Mouse (Mus musculus): ENCODE measurements around the gene Depdc1a. TPM values are rescaled to one million over a fixed set of nuclear protein-coding genes. Genes with fewer than 3 reads are reported as not detected.
"Not testable (repeated sequence)": the region's sequence is repeated elsewhere in the genome, so short reads cannot be mapped to it uniquely, and the experiment has no call there.

The Depdc1a gene
- 14.3 and 15.6 TPM in 2 replicates for polyA plus RNA-seq (2011; ENCODE audit: insufficient read depth, insufficient read length, low replicate concordance, missing spikeins)

- H3K4me1 ChIP-seq (ENCODE audit: control insufficient read depth, insufficient read depth, low read length): no peaks in the 10 kb centered on the region
- TF ChIP-seq POLR2A (IDR thresholded peaks at IDR 0.05; ENCODE audit: borderline replicate concordance, control insufficient read depth, low read depth, low read length) (peak; percentile 31; the same call in 1 of the 2 replicates), CTCF (IDR thresholded peaks at IDR 0.05; ENCODE audit: control insufficient read depth, insufficient read depth, low read length) (no peak)
- H3K27ac ChIP-seq (ENCODE audit: control insufficient read depth, insufficient read depth, low read depth, low read length, poor library complexity): peak within 1 kb of the TSS; percentile 10
- H3K4me3 ChIP-seq (replicated peaks; ENCODE audit: control insufficient read depth, low read depth, low read length): peak within 1 kb of the TSS; percentile 71
- WGBS: under 1% methylated on average over 28 of the region's 28 CpGs
Observed at GRCm38 (mm10) chr3:159495243-159495801, at the start of gene Depdc1a. Gene Depdc1a, plus strand, starts transcription at chr3:159495433.

- H3K4me3 ChIP-seq (replicated peaks; ENCODE audit: control insufficient read depth, low read depth, low read length): no peak overlapping the region
- H3K4me1 ChIP-seq (ENCODE audit: control insufficient read depth, insufficient read depth, low read length): no peaks in the 10 kb centered on the region
- H3K27ac ChIP-seq (ENCODE audit: control insufficient read depth, insufficient read depth, low read depth, low read length, poor library complexity): no peak overlapping the region
- WGBS: 59% methylated on average over 1 of the region's 1 CpGs
- TF ChIP-seq CTCF (IDR thresholded peaks at IDR 0.05; ENCODE audit: control insufficient read depth, insufficient read depth, low read length): no peak
- no peak for TF ChIP-seq POLR2A (IDR thresholded peaks at IDR 0.05; ENCODE audit: borderline replicate concordance, control insufficient read depth, low read depth, low read length)
Observed at GRCm38 (mm10) chr3:159470059-159470458, 25.2 kb upstream of the Depdc1a start.

GRCm38 (mm10) chr3:159475465-159475864, 19.8 kb upstream of the Depdc1a start:
- no peak overlapping the region for H3K4me3 ChIP-seq (replicated peaks; ENCODE audit: control insufficient read depth, low read depth, low read length)
- H3K4me1 ChIP-seq (ENCODE audit: control insufficient read depth, insufficient read depth, low read length): no peaks in the 10 kb centered on the region
- 79% methylated on average over 1 of the region's 1 CpGs for WGBS
- H3K27ac ChIP-seq (ENCODE audit: control insufficient read depth, insufficient read depth, low read depth, low read length, poor library complexity): no peak overlapping the region
- no peak for TF ChIP-seq CTCF (IDR thresholded peaks at IDR 0.05; ENCODE audit: control insufficient read depth, insufficient read depth, low read length)
- TF ChIP-seq POLR2A (IDR thresholded peaks at IDR 0.05; ENCODE audit: borderline replicate concordance, control insufficient read depth, low read depth, low read length): no peak

DNA sequence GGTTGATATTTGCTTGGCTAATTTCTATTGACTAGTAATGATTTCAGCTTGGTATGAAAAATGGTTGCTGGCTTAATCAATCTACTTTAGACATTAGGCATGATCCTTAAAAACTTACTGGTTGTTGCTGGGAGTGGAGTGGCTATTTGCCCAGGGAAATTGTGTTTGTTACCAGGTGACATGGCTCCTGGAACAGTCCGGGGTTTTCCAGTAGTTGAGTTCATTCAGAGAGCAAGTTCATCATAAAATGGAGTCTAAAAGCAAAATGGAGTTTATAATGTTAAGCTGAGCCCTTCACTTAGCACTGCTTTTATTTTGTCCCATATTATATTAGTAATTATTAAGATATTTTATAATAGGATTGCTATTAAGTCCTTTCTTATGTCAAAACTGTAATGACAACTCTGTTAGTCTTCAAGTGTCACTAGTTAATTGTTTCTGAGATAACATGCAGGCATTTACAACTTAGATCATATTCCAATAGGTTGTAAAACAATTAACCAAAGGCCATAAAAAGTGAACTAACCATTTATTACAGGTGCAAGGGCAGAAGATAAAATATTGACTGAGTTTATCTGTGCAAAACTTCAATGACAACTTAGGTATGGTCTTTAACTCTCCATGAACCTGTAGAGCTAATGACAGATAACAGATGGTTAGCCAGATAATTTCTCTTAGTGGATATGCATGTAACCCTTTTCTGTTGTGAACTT, 17.8 kb upstream of the Depdc1a start:
- H3K27ac ChIP-seq (ENCODE audit: control insufficient read depth, insufficient read depth, low read depth, low read length, poor library complexity): no peak overlapping the region
- TF ChIP-seq CTCF (IDR thresholded peaks at IDR 0.05; ENCODE audit: control insufficient read depth, insufficient read depth, low read length) (no peak), POLR2A (IDR thresholded peaks at IDR 0.05; ENCODE audit: borderline replicate concordance, control insufficient read depth, low read depth, low read length) (no peak)
- 71% methylated on average over 1 of the region's 1 CpGs for WGBS
- H3K4me1 ChIP-seq (ENCODE audit: control insufficient read depth, insufficient read depth, low read length): no peaks in the 10 kb centered on the region
- no peak overlapping the region for H3K4me3 ChIP-seq (replicated peaks; ENCODE audit: control insufficient read depth, low read depth, low read length)

- not testable (repeated sequence) for H3K4me3 ChIP-seq (replicated peaks; ENCODE audit: control insufficient read depth, low read depth, low read length); H3K27ac ChIP-seq (ENCODE audit: control insufficient read depth, insufficient read depth, low read depth, low read length, poor library complexity); H3K4me1 ChIP-seq (ENCODE audit: control insufficient read depth, insufficient read depth, low read length)
Observed at GRCm38 (mm10) chr3:159494709-159495108, 524 bp upstream of the Depdc1a start.

GRCm38 (mm10) chr3:159508899-159509298, 13.7 kb downstream of the Depdc1a start:
- no peak overlapping the region for H3K27ac ChIP-seq (ENCODE audit: control insufficient read depth, insufficient read depth, low read depth, low read length, poor library complexity)
- no peak overlapping the region for H3K4me3 ChIP-seq (replicated peaks; ENCODE audit: control insufficient read depth, low read depth, low read length)
- TF ChIP-seq CTCF (IDR thresholded peaks at IDR 0.05; ENCODE audit: control insufficient read depth, insufficient read depth, low read length): no peak
- no peak for TF ChIP-seq POLR2A (IDR thresholded peaks at IDR 0.05; ENCODE audit: borderline replicate concordance, control insufficient read depth, low read depth, low read length)
- no peaks in the 10 kb centered on the region for H3K4me1 ChIP-seq (ENCODE audit: control insufficient read depth, insufficient read depth, low read length)

DNA sequence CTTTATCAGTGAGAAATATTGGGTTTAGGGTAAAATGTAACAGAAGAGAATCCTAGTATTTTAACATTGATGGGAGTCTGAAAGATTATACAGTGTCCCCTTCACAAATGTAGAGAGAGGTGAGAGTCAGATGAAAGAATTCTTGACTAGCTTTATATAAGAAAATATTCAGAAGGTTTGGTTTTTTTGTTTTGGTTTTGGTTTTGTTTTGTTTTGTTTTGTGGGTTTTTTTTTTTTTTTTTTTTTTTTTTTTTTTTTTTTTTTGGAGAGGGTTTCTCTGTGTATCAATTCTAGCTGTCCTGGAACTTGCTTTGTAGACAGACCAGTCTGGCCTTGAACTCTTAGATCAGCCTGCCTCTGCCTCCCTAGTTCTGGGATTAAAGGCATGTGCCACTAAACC, 33.3 kb downstream of the Depdc1a start:
- no peak overlapping the region for H3K4me3 ChIP-seq (replicated peaks; ENCODE audit: control insufficient read depth, low read depth, low read length)
- no peaks in the 10 kb centered on the region for H3K4me1 ChIP-seq (ENCODE audit: control insufficient read depth, insufficient read depth, low read length)
- H3K27ac ChIP-seq (ENCODE audit: control insufficient read depth, insufficient read depth, low read depth, low read length, poor library complexity): no peak overlapping the region
- TF ChIP-seq POLR2A (IDR thresholded peaks at IDR 0.05; ENCODE audit: borderline replicate concordance, control insufficient read depth, low read depth, low read length) (no peak), CTCF (IDR thresholded peaks at IDR 0.05; ENCODE audit: control insufficient read depth, insufficient read depth, low read length) (no peak)

DNA sequence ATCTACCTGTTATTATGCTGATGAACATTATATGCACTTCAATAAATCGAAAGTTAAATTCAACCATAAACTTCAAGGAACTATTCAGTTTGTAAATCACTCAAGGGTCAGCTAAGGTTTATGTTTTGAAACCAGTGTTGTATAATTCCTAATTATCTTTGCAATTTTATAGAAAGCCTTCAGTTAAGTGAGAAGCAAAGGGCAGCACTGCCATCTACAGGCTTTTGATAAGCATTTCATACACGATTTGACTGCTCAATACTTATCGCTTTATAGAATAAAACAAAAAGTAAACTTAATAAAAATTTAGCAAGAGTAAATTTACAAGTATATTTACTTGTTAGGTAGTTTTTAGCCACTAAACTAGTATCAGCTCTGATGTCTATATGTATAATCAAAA, 53.1 kb downstream of the Depdc1a start:
- Histone ChIP-seq H3K27ac (ENCODE audit: control insufficient read depth, insufficient read depth, low read depth, low read length, poor library complexity) (no peak overlapping the region), H3K4me3 (replicated peaks; ENCODE audit: control insufficient read depth, low read depth, low read length) (no peak overlapping the region), H3K4me1 (ENCODE audit: control insufficient read depth, insufficient read depth, low read length) (no peaks in the 10 kb centered on the region)
- WGBS: 70% methylated on average over 3 of the region's 3 CpGs
- no peak for TF ChIP-seq POLR2A (IDR thresholded peaks at IDR 0.05; ENCODE audit: borderline replicate concordance, control insufficient read depth, low read depth, low read length)
- TF ChIP-seq CTCF (IDR thresholded peaks at IDR 0.05; ENCODE audit: control insufficient read depth, insufficient read depth, low read length): no peak

DNA sequence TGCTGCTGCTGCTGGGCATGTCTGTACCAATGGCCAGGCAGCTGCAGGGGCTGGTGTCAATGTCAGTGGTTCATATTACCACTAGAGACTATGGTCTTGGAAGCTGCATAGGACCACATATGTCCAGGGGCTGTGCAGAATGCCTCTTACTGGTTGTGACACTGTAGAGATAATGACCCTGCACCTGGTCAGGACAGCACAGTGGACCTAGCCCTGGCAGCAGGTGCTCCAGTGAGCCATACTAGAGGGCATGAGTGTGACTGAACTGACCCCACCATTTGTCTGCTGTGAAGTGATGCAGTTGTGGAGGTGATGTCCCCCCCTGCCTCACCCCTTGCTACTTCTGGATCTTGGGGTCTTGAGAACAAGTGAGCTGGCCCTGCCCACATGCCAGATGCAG, 55.0 kb downstream of the Depdc1a start:
- H3K27ac ChIP-seq (ENCODE audit: control insufficient read depth, insufficient read depth, low read depth, low read length, poor library complexity): no peak overlapping the region
- H3K4me1 ChIP-seq (ENCODE audit: control insufficient read depth, insufficient read depth, low read length): no peaks in the 10 kb centered on the region
- no peak for TF ChIP-seq POLR2A (IDR thresholded peaks at IDR 0.05; ENCODE audit: borderline replicate concordance, control insufficient read depth, low read depth, low read length)
- TF ChIP-seq CTCF (IDR thresholded peaks at IDR 0.05; ENCODE audit: control insufficient read depth, insufficient read depth, low read length): no peak
- no peak overlapping the region for H3K4me3 ChIP-seq (replicated peaks; ENCODE audit: control insufficient read depth, low read depth, low read length)

Other genes starting within 250 kb of the Depdc1a start
- gene Rpe65, start 103.7 kb downstream of the Depdc1a start, polyA plus RNA-seq (2011; ENCODE audit: insufficient read depth, insufficient read length, low replicate concordance, missing spikeins): 1.1 TPM in 1 of 2 replicates, not detected in the other